Mouse (Mus musculus): ENCODE data around the gene Krt23. TPM values are rescaled to one million over a fixed set of nuclear protein-coding genes. Genes with fewer than 3 reads are reported as not detected.
A peak's percentile ranks its signal among the peaks of the same experiment; 100 is the strongest.

The Krt23 gene
- 1.5 and 2.9 TPM in 2 replicates for total RNA-seq (2017)

DNA sequence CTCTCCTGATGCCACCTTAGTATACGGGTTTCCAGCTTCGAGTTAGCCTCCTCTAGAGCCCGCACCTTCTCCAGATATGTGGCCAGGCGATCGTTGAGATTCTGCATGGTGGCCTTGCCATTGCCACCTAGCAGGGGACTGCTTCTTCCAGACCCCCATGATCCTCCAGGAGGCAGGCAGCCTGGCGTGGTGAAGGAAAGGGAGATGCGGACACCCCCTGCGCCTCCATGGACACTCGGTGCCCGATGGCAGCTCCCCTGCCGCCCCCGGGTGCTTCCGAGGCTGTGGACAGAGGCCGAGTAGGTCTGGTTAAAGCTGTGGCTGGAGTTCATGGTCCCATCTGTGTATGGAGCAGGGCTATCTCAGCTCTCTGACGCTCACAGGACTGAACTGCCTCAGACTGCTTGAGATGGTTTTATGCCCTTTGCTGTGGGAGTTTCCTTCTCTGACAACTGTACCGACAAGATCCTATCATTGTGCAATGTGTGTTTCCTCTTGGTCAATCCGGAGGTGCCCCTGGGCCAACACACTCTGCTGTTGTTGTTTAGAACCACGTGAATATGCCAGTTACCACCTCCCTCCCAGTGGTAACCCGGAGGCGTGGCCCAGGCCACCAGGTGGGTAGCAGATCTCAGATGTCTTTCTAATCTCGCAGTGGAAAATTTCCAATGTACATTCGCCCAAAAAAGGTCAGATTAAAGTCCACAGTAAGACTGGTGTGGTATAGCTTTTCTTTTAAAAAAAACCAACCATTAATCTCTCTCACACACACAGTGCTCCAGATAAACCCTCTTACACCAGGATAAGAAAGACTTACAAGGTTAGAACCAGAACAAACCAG, at the start of gene Krt23:
Krt23 (minus strand) TSS at position 405 of the 841 bp plus-strand sequence.
- no peak for ATAC-seq (ENCODE audit: extremely low read depth, insufficient number of reproducible peaks, low FRiP score, poor library complexity, severe bottlenecking)

DNA sequence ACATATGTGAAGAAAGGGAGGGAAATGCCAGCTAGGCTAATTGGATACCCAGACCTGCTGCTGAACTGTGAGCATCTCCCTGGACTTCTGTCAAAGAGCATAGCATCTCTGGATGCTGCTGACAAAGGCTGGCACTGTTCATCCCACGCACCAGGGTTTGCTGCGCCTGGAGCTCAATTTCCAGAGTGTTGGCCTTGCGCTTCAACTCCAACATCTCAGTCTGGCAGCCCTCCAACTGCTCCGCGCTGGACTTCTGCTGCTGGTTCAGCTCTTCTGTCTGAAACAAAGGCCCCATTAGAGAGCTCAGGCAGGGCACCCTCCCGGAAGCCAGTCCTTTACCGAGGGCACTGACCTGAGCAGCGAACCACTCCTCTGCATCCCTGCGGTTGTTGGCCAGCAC, 46.8 kb upstream of the Krt23 start:
- ATAC-seq (ENCODE audit: extremely low read depth, insufficient number of reproducible peaks, low FRiP score, poor library complexity, severe bottlenecking) = no peak

DNA sequence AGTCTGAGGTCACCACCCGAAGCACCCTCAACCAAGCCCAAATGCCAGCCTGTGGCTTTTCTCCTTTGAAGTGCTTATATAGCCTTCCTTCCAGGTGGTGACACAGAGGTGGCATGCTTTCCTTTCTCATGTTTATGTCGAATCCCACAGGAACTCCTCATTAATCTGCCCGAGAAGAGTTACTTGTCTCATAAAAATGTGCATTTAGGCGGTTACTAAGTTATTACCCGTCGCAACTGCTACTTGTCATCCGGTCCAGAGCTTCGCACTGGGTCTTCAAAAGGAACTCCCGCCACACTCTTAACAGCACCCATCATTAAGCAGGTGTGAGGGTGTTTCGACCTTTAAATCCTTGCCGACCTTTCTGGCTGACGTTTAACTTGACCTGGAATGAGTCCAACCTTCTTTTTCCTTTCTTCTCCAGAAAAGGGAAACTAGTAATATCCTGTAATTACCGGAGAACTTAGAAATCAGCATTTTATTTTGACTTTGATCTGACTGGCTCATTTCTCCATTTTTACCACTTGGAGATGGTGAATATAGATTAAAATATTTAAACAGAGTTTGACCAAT, 28.4 kb upstream of the Krt23 start, which contains the start of gene Krt39:
Krt39 (minus strand) TSS at position 51 of the 573 bp plus-strand sequence.
- no peak for ATAC-seq (ENCODE audit: extremely low read depth, insufficient number of reproducible peaks, low FRiP score, poor library complexity, severe bottlenecking)

DNA sequence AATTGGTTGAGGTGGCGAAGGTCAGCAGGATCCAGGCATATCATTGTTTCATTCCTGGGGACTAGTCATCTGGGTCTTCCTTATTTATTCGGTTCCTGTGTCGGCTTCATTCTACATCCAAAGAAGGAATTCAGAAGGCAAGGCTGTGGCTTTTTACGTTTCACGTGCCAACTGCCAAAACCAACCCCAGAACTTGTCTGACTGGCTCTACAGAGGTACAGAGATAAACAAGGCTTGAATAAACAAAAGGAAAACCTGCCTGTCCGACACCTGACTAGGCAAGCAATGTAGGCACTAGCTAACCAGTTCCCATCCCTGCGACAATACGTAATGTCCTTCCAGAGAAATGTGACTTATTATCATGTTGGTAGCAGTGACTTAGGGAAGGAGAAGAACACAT, 21.2 kb upstream of the Krt23 start:
- no peak for ATAC-seq (ENCODE audit: extremely low read depth, insufficient number of reproducible peaks, low FRiP score, poor library complexity, severe bottlenecking)

DNA sequence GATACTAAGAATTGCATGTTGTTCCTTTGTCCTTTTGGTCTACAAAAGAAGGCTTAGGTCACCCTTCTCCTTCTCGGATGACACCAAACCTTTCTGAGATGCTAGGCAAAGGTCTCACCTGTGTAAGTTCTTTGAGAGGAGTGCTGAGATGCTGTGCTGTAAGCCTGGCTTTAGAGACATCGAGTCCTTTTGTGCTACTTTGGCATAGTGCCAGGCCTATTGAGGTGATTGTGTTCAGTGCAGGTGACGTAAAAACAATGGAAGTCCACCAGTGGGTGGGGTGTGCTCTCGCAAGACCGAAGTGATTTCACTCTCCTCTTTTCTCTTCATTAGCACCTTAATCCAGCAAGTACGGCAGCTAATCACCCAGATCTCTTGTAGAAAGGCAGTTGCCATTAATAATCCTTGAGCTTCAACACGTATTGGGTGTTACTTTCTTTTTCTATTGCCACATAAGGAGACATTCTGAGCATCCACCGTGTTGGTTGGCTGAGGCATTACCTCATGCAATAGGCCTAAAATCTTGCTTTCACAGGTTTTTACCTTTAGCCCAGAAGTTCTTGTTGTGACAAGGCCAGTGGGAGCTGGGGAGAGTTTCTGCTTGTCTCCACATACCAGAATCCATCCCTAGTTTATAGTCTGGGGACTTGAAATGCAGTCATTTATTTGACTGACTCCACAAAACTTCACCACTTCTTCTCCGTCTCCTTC, 7.3 kb upstream of the Krt23 start:
- no peak for ATAC-seq (ENCODE audit: extremely low read depth, insufficient number of reproducible peaks, low FRiP score, poor library complexity, severe bottlenecking)

DNA sequence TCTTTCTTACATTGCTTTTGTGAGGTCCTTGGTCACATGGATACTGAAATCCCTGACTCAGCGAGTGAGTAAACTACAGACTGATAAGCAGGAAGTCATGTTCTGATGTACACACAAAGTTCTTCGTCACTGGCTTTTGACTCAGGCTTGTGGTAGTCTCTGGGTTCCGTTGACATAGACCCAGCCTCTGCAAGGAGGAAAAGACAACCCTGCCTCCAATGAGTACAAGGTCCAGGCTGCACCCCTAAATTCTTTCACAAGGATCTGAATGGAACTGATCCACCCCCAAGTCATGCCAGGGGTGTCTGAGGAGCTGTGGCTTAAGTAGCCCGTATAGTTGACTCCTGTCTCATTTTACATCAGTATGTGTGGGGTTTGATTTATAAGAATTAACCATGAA, 3.5 kb upstream of the Krt23 start:
- ATAC-seq (ENCODE audit: extremely low read depth, insufficient number of reproducible peaks, low FRiP score, poor library complexity, severe bottlenecking) = no peak

DNA sequence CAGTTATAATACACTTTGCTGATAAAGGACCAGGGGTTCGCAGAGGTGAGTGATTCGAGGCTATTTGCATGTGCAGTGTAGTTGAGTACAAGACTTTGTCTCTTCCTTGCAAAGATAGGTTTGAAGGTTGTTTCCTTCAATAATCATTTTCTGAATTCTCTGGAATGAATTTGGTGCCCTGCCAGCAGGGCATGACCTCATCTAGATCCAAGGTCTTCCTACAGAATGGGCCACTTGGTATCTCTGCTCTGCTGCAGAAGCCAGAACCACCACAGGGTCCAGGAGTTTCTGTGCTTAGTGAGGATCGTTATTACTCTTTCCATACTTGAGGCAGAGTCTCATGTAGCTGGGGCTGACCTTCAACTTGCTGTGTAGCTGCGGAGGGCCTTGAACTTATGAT, 1.8 kb upstream of the Krt23 start:
- ATAC-seq (ENCODE audit: extremely low read depth, insufficient number of reproducible peaks, low FRiP score, poor library complexity, severe bottlenecking) = no peak

DNA sequence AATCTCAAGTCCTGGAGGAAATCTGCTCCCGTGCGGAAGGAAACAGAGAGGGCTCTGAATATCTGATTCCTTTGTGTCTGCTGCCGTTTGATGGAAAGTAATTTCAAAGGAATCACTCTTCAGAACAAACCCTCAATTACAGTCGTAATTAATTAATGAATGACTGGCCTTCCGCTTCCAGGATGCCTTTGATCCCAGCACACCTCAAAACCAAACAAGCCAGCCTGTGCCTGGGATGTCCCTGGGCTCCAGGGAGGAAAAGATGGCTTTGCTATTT, 575 bp upstream of the Krt23 start:
- no peak for ATAC-seq (ENCODE audit: extremely low read depth, insufficient number of reproducible peaks, low FRiP score, poor library complexity, severe bottlenecking)

DNA sequence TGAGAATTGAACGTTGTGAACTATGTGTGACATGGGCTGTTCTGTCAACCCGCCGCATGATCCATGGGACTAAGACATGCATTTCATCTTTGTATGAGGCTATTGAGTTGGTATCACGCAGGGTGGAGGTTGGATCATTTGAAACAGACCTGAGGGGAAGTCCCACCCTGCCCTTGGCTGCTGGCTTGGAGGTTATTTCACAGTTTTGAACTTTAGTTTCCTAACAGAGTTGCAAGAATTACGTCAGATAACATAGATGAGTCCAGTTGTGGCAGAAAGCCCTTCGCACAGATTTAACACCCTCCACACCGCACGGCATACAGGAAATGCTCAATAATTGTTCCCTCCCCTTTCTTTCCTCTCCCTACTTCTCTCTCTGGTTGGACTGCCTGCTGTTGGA, 1.9 kb downstream of the Krt23 start:
- no peak for ATAC-seq (ENCODE audit: extremely low read depth, insufficient number of reproducible peaks, low FRiP score, poor library complexity, severe bottlenecking)

DNA sequence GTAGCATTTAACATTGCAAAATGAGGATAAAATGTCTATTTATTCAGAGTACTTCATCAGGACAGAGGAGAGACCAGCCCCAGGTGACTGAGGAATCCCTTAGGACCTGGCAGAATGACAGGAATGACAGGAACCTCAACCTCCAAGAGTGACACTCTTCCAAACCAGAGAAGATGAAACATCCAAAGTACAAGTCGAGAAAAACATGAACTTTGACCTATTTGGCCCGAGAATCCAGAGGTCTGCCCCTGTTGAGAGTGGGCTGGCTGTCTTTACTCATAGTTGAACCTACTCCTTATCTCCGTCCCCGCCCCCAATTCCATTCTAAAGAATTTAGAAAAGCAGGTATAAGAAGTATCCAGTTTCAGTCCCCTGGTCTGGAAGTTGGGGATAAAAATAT, 2.3 kb downstream of the Krt23 start:
- no peak for ATAC-seq (ENCODE audit: extremely low read depth, insufficient number of reproducible peaks, low FRiP score, poor library complexity, severe bottlenecking)

DNA sequence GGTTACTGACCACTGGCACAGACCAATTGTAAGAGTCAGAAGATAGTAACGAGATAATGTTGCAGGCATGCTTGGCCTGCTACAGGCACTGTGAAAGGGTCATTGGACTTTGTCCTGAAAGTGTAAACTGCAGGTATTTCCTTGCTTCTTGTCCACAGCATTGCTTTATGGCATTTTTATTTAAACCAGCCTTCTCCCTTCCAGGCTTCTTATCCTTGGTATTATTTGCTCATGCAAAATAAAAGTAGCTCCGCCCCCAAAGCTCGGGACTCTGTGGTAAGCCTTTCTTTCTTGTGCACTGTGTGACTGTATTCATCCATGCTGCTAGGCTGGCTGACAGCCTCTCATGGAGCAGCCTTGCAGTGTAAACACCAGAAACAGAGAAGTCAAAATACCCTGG, 3.7 kb downstream of the Krt23 start:
- ATAC-seq (ENCODE audit: extremely low read depth, insufficient number of reproducible peaks, low FRiP score, poor library complexity, severe bottlenecking) = no peak

DNA sequence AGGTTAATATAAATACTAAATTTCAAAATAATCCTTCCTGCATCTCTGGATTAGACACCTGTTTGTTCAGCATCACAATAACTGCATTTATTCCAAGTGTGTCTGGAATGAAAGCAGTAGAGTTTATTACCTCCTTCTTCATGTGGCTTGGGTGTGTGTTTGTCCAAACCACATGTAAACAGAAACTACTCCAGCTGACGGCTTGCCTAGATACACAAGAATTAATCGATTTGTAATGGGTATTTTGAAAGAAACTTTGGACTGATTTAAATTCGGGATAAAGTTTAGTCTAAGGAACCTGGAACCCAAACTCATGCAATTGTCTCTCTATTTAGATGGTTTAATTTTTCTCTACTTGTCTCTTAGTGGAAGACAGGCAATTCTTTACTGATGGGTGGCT, 18.0 kb downstream of the Krt23 start:
- ATAC-seq (ENCODE audit: extremely low read depth, insufficient number of reproducible peaks, low FRiP score, poor library complexity, severe bottlenecking) = no peak

DNA sequence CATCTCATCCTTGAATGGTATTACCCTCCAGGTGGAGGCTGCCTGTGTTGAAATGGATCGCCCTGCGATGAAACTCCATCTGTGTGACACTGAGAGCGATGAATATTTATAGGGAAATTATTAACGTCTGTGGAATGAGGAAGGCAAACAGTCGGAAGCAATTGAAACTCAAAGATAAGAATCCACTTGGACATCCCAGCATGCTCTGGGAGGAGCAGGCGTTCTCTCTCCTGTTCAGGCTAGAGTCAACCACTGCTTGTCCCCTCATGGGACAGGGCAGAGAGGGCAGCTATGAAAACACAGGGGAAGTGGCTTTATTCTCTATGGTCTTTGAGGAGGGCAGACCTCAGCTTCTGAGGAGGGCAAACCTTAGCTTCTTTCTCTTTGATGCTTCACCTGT, 19.5 kb downstream of the Krt23 start:
- ATAC-seq (ENCODE audit: extremely low read depth, insufficient number of reproducible peaks, low FRiP score, poor library complexity, severe bottlenecking) = no peak

DNA sequence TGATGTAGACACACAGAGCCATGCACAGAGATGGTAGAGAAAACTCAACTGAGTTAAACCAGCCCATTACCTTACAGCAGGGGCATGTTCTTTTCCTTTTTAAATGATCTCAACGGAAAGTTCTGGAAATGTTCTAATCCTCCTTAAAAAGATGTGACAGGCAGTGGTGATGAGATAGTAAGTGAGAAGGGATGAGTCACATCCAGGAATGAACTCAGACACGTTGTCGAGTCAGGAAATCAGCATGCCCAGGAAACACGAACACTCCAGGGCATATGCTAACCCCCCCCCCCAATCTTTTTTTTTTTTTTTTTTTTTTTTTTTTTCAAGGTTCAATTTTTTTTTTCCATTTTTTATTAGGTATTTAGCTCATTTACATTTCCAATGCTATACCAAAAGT, 20.5 kb downstream of the Krt23 start:
- no peak for ATAC-seq (ENCODE audit: extremely low read depth, insufficient number of reproducible peaks, low FRiP score, poor library complexity, severe bottlenecking)

DNA sequence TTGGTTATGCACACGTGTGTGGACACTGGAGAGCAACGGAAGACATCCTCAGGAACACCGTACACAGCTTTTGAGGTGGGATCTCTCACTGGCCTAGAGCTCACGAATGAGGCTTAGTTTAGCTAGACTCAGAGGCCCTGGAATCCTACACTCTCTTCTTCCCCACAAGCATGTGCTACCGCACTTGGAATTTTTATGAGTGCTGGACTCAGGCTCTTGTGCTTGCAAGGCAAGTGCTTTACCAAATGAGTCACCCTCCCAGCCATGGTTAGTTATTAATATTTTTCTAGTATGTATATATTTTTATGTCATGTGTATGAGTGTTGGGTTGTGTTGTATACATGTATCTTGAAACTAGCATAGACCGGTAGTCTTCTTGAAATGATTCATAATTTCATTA, 21.0 kb downstream of the Krt23 start:
- ATAC-seq (ENCODE audit: extremely low read depth, insufficient number of reproducible peaks, low FRiP score, poor library complexity, severe bottlenecking) = no peak

DNA sequence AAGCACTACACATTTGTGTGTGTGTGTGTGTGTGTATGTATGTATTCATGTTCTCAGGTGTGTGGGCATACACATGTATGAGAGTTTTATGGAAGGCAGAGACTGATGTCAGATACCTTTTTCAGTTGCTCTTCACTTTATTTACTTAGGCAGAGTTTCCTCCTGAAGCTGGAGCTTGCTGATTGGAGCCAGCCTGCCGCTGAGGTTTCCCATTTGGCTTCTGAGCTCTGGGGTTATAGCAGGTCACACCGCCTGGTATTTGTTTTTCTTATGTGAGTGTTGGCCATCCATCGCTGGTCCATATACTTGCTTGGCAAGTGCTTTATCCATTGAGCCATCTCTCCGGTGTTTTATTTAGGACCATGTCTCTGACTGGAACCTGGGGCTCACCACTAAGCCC, 23.7 kb downstream of the Krt23 start:
- ATAC-seq (ENCODE audit: extremely low read depth, insufficient number of reproducible peaks, low FRiP score, poor library complexity, severe bottlenecking) = no peak

DNA sequence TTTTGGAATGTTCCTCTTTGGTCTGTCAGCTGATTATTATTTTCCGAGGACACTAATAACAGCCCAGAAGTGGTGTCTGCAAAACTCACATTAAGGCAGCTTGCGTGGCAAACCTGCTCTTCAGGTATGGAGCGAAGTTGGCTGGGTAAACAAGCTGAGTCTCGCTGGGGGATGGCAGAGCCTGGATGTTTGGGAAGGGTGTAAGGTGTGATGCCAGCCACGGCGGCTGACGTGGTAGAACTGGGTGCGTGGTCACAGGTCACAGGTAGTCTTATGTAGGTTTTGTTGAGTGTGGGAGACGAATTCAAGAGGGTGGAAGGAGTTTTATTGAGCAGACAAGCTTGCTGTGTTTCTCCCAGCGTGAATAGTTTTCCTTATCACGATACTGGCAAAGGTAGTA, 24.4 kb downstream of the Krt23 start:
- no peak for ATAC-seq (ENCODE audit: extremely low read depth, insufficient number of reproducible peaks, low FRiP score, poor library complexity, severe bottlenecking)

DNA sequence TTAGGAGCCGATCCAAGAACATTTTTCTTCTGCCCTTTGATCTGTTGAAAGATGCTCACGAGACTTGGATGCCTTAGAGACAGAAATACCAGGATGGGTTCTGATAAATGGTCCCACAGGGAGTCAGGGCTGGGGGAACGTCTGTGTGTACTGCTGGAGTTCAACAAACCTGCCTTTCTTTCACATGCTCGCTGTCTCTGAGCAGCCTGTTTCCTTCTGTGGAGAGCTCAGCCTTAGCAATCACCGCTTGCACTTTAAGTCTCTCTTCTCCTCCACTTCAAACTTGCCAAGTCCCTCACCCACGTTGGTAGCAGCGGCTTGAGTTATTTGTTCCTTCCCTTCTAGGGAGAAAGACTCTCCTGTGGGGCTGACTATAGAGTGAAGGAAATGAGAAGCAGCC, 26.6 kb downstream of the Krt23 start:
- ATAC-seq (ENCODE audit: extremely low read depth, insufficient number of reproducible peaks, low FRiP score, poor library complexity, severe bottlenecking) = no peak

DNA sequence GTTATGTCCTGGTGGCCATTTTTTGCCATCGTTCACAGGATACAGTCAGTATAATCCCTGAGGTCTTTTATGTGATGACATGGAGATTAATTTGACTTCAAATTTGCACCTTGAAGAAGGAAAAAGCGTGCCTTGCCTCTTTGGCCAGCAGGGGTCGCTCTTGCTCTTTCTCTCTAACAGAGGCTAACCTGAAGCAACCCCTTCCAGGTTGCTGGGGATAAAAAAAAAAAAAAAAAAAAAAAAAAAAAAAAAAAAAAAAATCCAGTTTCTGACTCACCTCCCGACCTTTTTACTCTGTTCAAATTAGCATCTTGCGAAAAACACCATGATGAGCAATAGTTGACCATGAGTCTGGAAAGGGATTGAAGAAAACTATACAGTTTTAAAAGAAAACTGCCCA, 28.1 kb downstream of the Krt23 start:
- ATAC-seq (ENCODE audit: extremely low read depth, insufficient number of reproducible peaks, low FRiP score, poor library complexity, severe bottlenecking) = no peak

DNA sequence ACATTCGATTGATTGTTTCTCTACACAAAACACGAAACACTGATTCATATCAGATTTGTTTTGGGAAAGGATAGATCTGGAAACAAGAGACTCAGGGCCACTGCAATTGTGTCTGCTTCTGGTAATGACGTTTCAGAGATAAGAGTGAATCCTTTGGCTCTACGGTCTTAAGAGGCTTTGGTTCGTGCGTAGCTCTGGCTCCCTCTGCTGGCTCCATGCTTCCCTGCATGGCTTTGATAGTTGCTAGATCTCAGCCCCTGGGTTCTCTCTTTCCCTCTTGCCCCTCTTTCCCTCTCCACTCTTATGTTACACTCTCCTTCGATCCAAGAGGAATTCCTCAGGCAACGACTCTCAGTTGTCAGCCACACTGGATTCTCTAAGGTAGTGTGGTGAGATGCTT, 29.8 kb downstream of the Krt23 start:
- ATAC-seq (ENCODE audit: extremely low read depth, insufficient number of reproducible peaks, low FRiP score, poor library complexity, severe bottlenecking) = 0 out of 2 replicates have a peak, but pooled peaks have one; percentile 30

Data from neutrophil, adult 5-6 weeks (primary cell).